Mouse (Mus musculus): ENCODE results near the gene A530064D06Rik. TPM values are rescaled to one million over a fixed set of nuclear protein-coding genes. Genes with fewer than 3 reads are reported as not detected.

A530064D06Rik gene
- polyA plus RNA-seq, 1 experiment from 2014 or later, result not detected

- Histone ChIP-seq H3K9ac (ENCODE audit: low read length) (no peak overlapping the region), H3K27ac (replicated peaks) (no peak overlapping the region), H3K9me3 (ENCODE audit: control insufficient read depth, low read length) (no peaks in the 10 kb centered on the region), H3K4me1 (replicated peaks; ENCODE audit: control insufficient read depth, insufficient read depth) (peaks cover 6% of the 10 kb centered on the region), H3K36me3 (ENCODE audit: control insufficient read depth, insufficient read depth, low read length) (no peaks in the 10 kb centered on the region), H3K4me3 (ENCODE audit: low read depth, low read length) (peak overlapping the region; percentile 26; the same call in 1 of the 2 replicates), H3K4me2 (replicated peaks; ENCODE audit: low read depth) (peak overlapping the region; percentile 44), H3K27me3 (ENCODE audit: control insufficient read depth, insufficient read depth, low read length) (peaks cover 11% of the 10 kb centered on the region; the same call in 1 of the 2 replicates)
- TF ChIP-seq EP300 (optimal IDR thresholded peaks at IDR 0.05) (no peak), CTCF (IDR thresholded peaks at IDR 0.05; ENCODE audit: low read depth) (peak; percentile 84)
- 13% methylated on average over 20 of the region's 21 CpGs for WGBS
- ATAC-seq (ENCODE audit: low FRiP score, low TSS enrichment), result peak; percentile 77
- peak; percentile 93 for DNase-seq (ENCODE audit: low spot score)
These were observed 66.3 kb downstream of the A530064D06Rik start for GRCm38 (mm10) chr17:48100441-48101417.

- Histone ChIP-seq H3K4me2 (replicated peaks; ENCODE audit: low read depth) (no peak overlapping the region), H3K4me1 (replicated peaks; ENCODE audit: control insufficient read depth, insufficient read depth) (peaks cover 6% of the 10 kb centered on the region), H3K9ac (ENCODE audit: low read length) (no peak overlapping the region), H3K27ac (replicated peaks) (no peak overlapping the region), H3K36me3 (ENCODE audit: control insufficient read depth, insufficient read depth, low read length) (no peaks in the 10 kb centered on the region), H3K27me3 (ENCODE audit: control insufficient read depth, insufficient read depth, low read length) (peaks cover 13% of the 10 kb centered on the region; the same call in 1 of the 2 replicates), H3K4me3 (ENCODE audit: low read depth, low read length) (no peak overlapping the region), H3K9me3 (ENCODE audit: control insufficient read depth, low read length) (no peaks in the 10 kb centered on the region)
- 51% methylated on average over 11 of the region's 11 CpGs for WGBS
- DNase-seq (ENCODE audit: low spot score), result no peak
- TF ChIP-seq EP300 (optimal IDR thresholded peaks at IDR 0.05), result no peak
- no peak for TF ChIP-seq CTCF (IDR thresholded peaks at IDR 0.05; ENCODE audit: low read depth)
- no peak for ATAC-seq (ENCODE audit: low FRiP score, low TSS enrichment)
These were observed 67.8 kb downstream of the A530064D06Rik start for GRCm38 (mm10) chr17:48099312-48099711.

Other genes starting within 250 kb of the A530064D06Rik start
- 14.6 and 17.9 TPM in 2 replicates for gene Foxp4, start 242.6 kb downstream of the A530064D06Rik start, polyA plus RNA-seq (2015; fragmentation: Nextera tagmentation; extraction: Ambion mirVana)
- gene 1700122O11Rik, start 129.0 kb downstream of the A530064D06Rik start, polyA plus RNA-seq (2015; fragmentation: Nextera tagmentation; extraction: Ambion mirVana), result not detected in 2 replicates
- not detected in 2 replicates for gene 1700067P10Rik, start 78.0 kb downstream of the A530064D06Rik start, polyA plus RNA-seq (2015; fragmentation: Nextera tagmentation; extraction: Ambion mirVana)
- not detected in 2 replicates for gene 9830107B12Rik, start 21.0 kb downstream of the A530064D06Rik start, polyA plus RNA-seq (2015; fragmentation: Nextera tagmentation; extraction: Ambion mirVana)
- gene Trem1, start 65.5 kb upstream of the A530064D06Rik start, polyA plus RNA-seq (2015; fragmentation: Nextera tagmentation; extraction: Ambion mirVana), result 0.05 TPM in 1 of 2 replicates, not detected in the other
- 0.10 TPM in 1 of 2 replicates, not detected in the other for gene Trem3, start 80.5 kb upstream of the A530064D06Rik start, polyA plus RNA-seq (2015; fragmentation: Nextera tagmentation; extraction: Ambion mirVana)
- 0.19 and 0.24 TPM in 2 replicates for gene Treml4, start 97.0 kb upstream of the A530064D06Rik start, polyA plus RNA-seq (2015; fragmentation: Nextera tagmentation; extraction: Ambion mirVana)
- gene Treml2, start 132.2 kb upstream of the A530064D06Rik start, polyA plus RNA-seq (2015; fragmentation: Nextera tagmentation; extraction: Ambion mirVana), result 0.10 TPM in 2 replicates
- gene B430306N03Rik, start 148.9 kb upstream of the A530064D06Rik start, polyA plus RNA-seq (2015; fragmentation: Nextera tagmentation; extraction: Ambion mirVana), result 0.18 and 0.21 TPM in 2 replicates
- 3.5 and 4.2 TPM in 2 replicates for gene Trem2, start 179.1 kb upstream of the A530064D06Rik start, polyA plus RNA-seq (2015; fragmentation: Nextera tagmentation; extraction: Ambion mirVana)
- not detected in 2 replicates for gene Treml1, start 192.6 kb upstream of the A530064D06Rik start, polyA plus RNA-seq (2015; fragmentation: Nextera tagmentation; extraction: Ambion mirVana)
- gene Nfya, start 242.6 kb upstream of the A530064D06Rik start, polyA plus RNA-seq (2015; fragmentation: Nextera tagmentation; extraction: Ambion mirVana), result 3.0 and 3.5 TPM in 2 replicates
- 42.3 and 43.8 TPM in 2 replicates for gene Oard1, start 242.7 kb upstream of the A530064D06Rik start, polyA plus RNA-seq (2015; fragmentation: Nextera tagmentation; extraction: Ambion mirVana)

All from stomach, postnatal 0 days (tissue).